Mouse (Mus musculus) olfactory bulb, adult 2 months (tissue): ENCODE data around the gene Map2k3.

ENCODE experiments used
- CTCF ChIP-seq: fragments of 200-500 bp; IDR thresholded peaks from 2 replicates; pipeline ENCODE4 v1.5.1; 2012; ENCODE audit warnings: low read depth, mild to moderate bottlenecking, low read length, moderate library complexity; ENCODE audit not compliant: insufficient read depth
- POLR2A ChIP-seq: fragments of 200-500 bp; IDR thresholded peaks from 2 replicates; pipeline ENCODE4 v1.6.1; 2012; ENCODE audit warnings: mild to moderate bottlenecking, low read depth, low read length, moderate library complexity; ENCODE audit not compliant: insufficient read depth

DNA sequence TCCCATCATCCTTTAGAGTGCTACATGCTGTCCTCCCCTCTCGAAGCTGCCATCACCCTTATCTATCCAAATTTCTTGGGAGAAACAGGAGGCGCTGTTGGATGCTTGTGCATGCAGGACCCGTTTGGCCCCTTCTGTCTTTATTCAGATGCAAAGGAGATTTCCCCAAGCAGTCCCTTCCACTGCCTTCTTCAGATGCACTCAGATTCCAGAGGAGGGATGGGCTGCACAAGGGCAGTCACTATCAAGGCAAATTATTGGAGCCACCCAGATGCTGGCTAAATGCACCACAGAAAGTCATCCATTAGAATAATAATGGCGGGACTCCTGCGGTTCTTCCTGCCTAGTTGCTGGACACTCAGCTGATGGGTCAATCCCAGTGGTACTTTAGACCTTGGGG lies 8.9 kb upstream of the Map2k3 start:
- TF ChIP-seq CTCF (no peak), POLR2A (no peak)
